Mouse (Mus musculus) G1E (cell line): ENCODE data around the gene Sgca. TPM values are rescaled to one million over a fixed set of nuclear protein-coding genes. Genes with fewer than 3 reads are reported as not detected.

Experiments used
- ATAC-seq: 2 replicates; pipeline ENCODE4 v1.8.0; 2016; ENCODE audit warnings: mild to moderate bottlenecking; ENCODE audit not compliant: insufficient number of reproducible peaks, poor library complexity, low FRiP score, severe bottlenecking; ENCODE audit errors: extremely low read depth
- DNase-seq: peaks from one replicate; pipeline ENCODE4 v3.0.0; 2012; ENCODE audit warnings: low spot score
- H3K27me3 ChIP-seq: 2 replicates; pipeline ENCODE4 v1.6.1; 2012; ENCODE audit warnings: mild to moderate bottlenecking, low read length, inconsistent platforms; ENCODE audit not compliant: insufficient read depth
- H3K36me3 ChIP-seq: replicated peaks from 2 replicates; pipeline ENCODE3; 2012; ENCODE audit warnings: mild to moderate bottlenecking, inconsistent platforms
- H3K4me1 ChIP-seq: 2 replicates; pipeline ENCODE4 v1.6.1; 2012; ENCODE audit warnings: low read depth, low read length, inconsistent platforms, mixed read lengths; ENCODE audit not compliant: insufficient read depth
- H3K4me3 ChIP-seq: 2 replicates; pipeline ENCODE4 v1.5.1; 2012; ENCODE audit warnings: low read depth, mild to moderate bottlenecking, inconsistent platforms, low read length, moderate library complexity, mixed read lengths
- H3K9me3 ChIP-seq: replicated peaks from 2 replicates; pipeline ENCODE4 v1.6.1; 2012; ENCODE audit warnings: inconsistent platforms
- CTCF ChIP-seq: IDR thresholded peaks from 2 replicates; pipeline ENCODE4 v1.5.1; 2012; ENCODE audit warnings: low read depth, low read length, inconsistent platforms, mixed read lengths
- GATA1 ChIP-seq: IDR thresholded peaks from 2 replicates; pipeline ENCODE4 v1.6.1; 2012; ENCODE audit warnings: borderline replicate concordance, low read length, inconsistent platforms, mixed read lengths
- GATA2 ChIP-seq: IDR thresholded peaks from 2 replicates; pipeline ENCODE4 v1.6.1; 2012; ENCODE audit warnings: low read depth, low read length, inconsistent platforms, borderline replicate concordance
- POLR2AphosphoS5 ChIP-seq: IDR thresholded peaks from 2 replicates; pipeline ENCODE4 v1.6.1; 2012; ENCODE audit warnings: low read depth, low read length, inconsistent platforms; ENCODE audit not compliant: insufficient replicate concordance
- TAL1 ChIP-seq: conservative IDR thresholded peaks from 2 replicates; pipeline ENCODE4 v1.6.1; 2012; ENCODE audit warnings: low read depth, low read length, inconsistent platforms, mixed read lengths
- polyA plus RNA-seq: library from polyadenylated mRNA; stranded (reverse); fragments of >175 nt; gene quantifications from 2 replicates; pipeline ENCODE4 v1.2.3, GENCODE M21; 2012
- total RNA-seq, 2 experiments: library from RNA; stranded (forward) in 1 of 2; stranded (reverse) in 1 of 2; fragments of 200-1000 nt in 1 of 2; fragments of >200 nt in 1 of 2; fragmentation: Nextera tagmentation in 1 of 2; gene quantifications; 2 replicates each; pipeline ENCODE4 v1.2.3; 2014 to 2017

Gene Sgca
- total and polyA plus RNA-seq, 3 experiments: 0.87 TPM; not detected in 2

- H3K36me3 ChIP-seq: no peaks in the 10 kb centered on the region
- DNase-seq (no peak), ATAC-seq (no peak)
- H3K9me3 ChIP-seq: no peaks in the 10 kb centered on the region
- H3K4me3 ChIP-seq: no peak overlapping the region
- peaks cover 14% of the 10 kb centered on the region for H3K4me1 ChIP-seq
- TF ChIP-seq TAL1: no peak
- peaks cover 62% of the 10 kb centered on the region for H3K27me3 ChIP-seq
These were observed 17.9 kb downstream of the Sgca start for GRCm38 (mm10) chr11:94958065-94958858.

DNA sequence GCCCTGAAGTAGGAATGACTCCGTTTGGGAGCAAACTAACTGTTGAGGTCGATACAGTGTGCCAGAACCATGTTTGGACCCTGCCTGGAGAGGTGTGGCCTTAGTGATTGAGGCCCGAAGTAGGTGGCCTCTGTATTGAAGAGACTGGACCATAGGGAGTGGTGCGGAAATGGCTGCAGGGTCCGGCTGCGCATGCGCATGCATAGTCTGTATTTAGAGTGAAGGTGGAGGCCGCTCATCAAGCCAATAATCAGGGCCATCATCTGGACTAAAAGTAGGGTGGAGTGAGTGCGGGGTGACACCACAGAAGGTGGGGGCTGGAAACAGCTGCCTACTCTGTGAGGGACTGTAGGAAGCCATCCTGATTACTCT, 18.4 kb downstream of the Sgca start:
- Histone ChIP-seq H3K9me3 (no peaks in the 10 kb centered on the region), H3K4me3 (no peak overlapping the region), H3K4me1 (peaks cover 14% of the 10 kb centered on the region), H3K36me3 (no peaks in the 10 kb centered on the region), H3K27me3 (peaks cover 57% of the 10 kb centered on the region)
- DNase-seq (no peak), ATAC-seq (no peak)
- TF ChIP-seq GATA2 (no peak), GATA1 (no peak)

DNA sequence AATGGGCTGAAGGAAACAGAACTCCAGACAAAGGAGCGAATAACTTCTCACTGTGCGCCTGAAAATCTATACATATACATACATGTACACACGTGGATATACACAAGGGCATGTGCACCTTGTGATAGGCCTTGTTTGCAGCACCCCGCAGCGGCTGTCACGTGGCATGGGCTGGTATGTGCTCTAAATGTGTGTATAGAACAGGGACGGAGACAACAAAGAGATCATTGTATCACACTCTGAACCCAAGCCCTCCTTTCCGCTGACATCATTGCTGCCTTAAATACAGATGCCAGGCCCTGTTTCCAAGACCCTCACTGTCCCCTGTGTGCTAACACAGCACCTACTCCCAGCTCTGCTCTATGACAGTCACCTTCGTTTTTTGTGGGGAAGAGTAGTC, 21.0 kb downstream of the Sgca start:
- no peaks in the 10 kb centered on the region for H3K9me3 ChIP-seq
- peaks cover 14% of the 10 kb centered on the region for H3K4me1 ChIP-seq
- DNase-seq: no peak
- no peak for TF ChIP-seq POLR2AphosphoS5
- TF ChIP-seq TAL1: no peak
- no peak for TF ChIP-seq GATA2
- TF ChIP-seq GATA1: no peak
- no peak for TF ChIP-seq CTCF
- no peak for ATAC-seq
- H3K27me3 ChIP-seq: peaks cover 59% of the 10 kb centered on the region
- H3K4me3 ChIP-seq: no peak overlapping the region
- H3K36me3 ChIP-seq: no peaks in the 10 kb centered on the region

GRCm38 (mm10) chr11:94952169-94952568, 24.0 kb downstream of the Sgca start:
- Histone ChIP-seq H3K9me3 (no peaks in the 10 kb centered on the region), H3K27me3 (peaks cover 65% of the 10 kb centered on the region), H3K36me3 (no peaks in the 10 kb centered on the region), H3K4me3 (no peak overlapping the region), H3K4me1 (no peaks in the 10 kb centered on the region)
- no peak for TF ChIP-seq POLR2AphosphoS5
- TF ChIP-seq GATA1: no peak
- no peak for TF ChIP-seq CTCF
- TF ChIP-seq TAL1: no peak
- TF ChIP-seq GATA2: no peak
- DNase-seq: no peak
- ATAC-seq: no peak

DNA sequence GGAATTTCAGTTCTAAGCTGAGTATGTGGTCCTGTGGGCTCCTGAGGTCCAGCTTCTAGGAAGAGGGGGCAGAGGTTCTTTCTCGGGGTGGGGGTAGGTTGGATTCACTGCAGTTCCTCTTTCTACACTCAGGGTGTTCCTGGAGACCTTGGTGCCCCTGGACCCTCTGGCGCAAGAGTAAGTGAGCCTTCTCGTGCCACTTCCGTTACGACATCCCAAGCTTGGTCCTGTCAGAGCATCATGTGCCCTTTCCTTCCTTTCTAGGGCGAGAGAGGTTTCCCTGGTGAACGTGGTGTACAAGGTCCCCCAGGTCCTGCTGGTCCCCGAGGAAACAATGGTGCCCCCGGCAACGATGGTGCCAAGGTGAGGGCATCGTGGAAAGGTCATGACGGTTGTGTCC, 30.9 kb downstream of the Sgca start:
- peaks cover 87% of the 10 kb centered on the region for H3K27me3 ChIP-seq
- TF ChIP-seq POLR2AphosphoS5 (no peak), GATA2 (no peak), TAL1 (no peak), CTCF (no peak), GATA1 (no peak)
- no peak for ATAC-seq

DNA sequence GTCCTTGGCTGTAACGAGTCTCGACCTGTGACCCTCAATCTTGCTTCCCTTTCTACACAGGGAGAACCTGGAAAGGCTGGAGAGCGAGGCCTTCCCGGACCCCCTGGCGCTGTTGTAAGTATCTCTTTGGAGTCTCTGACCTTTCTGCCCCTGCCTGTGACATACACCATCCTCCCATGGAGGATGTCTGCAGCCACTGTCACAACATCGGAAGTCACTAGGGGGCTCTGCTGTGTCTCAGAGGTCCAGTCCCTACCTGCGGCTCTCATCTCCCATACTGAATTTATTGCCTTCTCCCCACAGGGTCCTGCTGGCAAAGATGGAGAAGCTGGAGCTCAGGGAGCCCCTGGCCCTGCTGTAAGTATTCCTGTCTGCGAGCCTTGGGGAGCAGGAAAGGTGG, 31.8 kb downstream of the Sgca start:
- Histone ChIP-seq H3K4me3 (no peak overlapping the region), H3K4me1 (peaks cover 5% of the 10 kb centered on the region), H3K36me3 (no peaks in the 10 kb centered on the region), H3K9me3 (no peaks in the 10 kb centered on the region), H3K27me3 (peaks cover 84% of the 10 kb centered on the region)
- TF ChIP-seq POLR2AphosphoS5 (no peak), GATA1 (no peak), TAL1 (no peak), GATA2 (no peak), CTCF (no peak)
- no peak for DNase-seq
- ATAC-seq: no peak

More for the DNA sequence above, 30.9 kb downstream of the Sgca start:
- Histone ChIP-seq H3K9me3 (no peaks in the 10 kb centered on the region), H3K4me3 (no peak overlapping the region), H3K4me1 (peaks cover 5% of the 10 kb centered on the region), H3K36me3 (no peaks in the 10 kb centered on the region)
- DNase-seq: no peak
